Mouse (Mus musculus) lung, embryonic 14.5 days (tissue): Measurements from ENCODE around the gene Calr3. TPM values are rescaled to one million over a fixed set of nuclear protein-coding genes. Genes with fewer than 3 reads are reported as not detected.
A peak's percentile ranks its signal among the peaks of the same experiment; 100 is the strongest.

Experiments used
- ATAC-seq: fragments of 200-750 bp; cut with Nextera tagmentation; 2 replicates; pipeline ENCODE4 v1.8.0; 2017; ENCODE audit warnings: mild to moderate bottlenecking, moderate TSS enrichment, moderate library complexity; ENCODE audit not compliant: insufficient read depth
- DNase-seq: peaks from one replicate; pipeline ENCODE4 v3.0.0-alpha.2; 2015
- H3K27ac ChIP-seq: fragments of 300-500 bp; sonication (generic); 2 replicates; pipeline ENCODE4 v1.5.1; 2014; ENCODE audit warnings: low read depth, mild to moderate bottlenecking, moderate library complexity
- H3K27me3 ChIP-seq: fragments of 300-500 bp; sonication (generic); 2 replicates; pipeline ENCODE4 v1.6.1; 2014; ENCODE audit warnings: low read length, control low read depth; ENCODE audit not compliant: insufficient read depth
- H3K36me3 ChIP-seq: fragments of 300-500 bp; sonication (generic); 2 replicates; pipeline ENCODE4 v1.6.1; 2014; ENCODE audit warnings: control low read depth; ENCODE audit not compliant: insufficient read depth
- H3K4me1 ChIP-seq: fragments of 300-500 bp; sonication (generic); 2 replicates; pipeline ENCODE4 v1.6.1; 2014; ENCODE audit warnings: antibody characterized with exemption, control low read depth; ENCODE audit not compliant: insufficient read depth
- H3K4me2 ChIP-seq: fragments of 300-500 bp; sonication (generic); 2 replicates; pipeline ENCODE4 v1.6.1; 2014; ENCODE audit warnings: mild to moderate bottlenecking
- H3K4me3 ChIP-seq: fragments of 300-500 bp; sonication (generic); 2 replicates; pipeline ENCODE4 v1.5.1; 2014; ENCODE audit warnings: low read depth, low read length
- H3K9ac ChIP-seq: fragments of 300-500 bp; sonication (generic); 2 replicates; pipeline ENCODE4 v1.6.1; 2014
- H3K9me3 ChIP-seq: fragments of 300-500 bp; sonication (generic); 2 replicates; pipeline ENCODE4 v1.6.1; 2016; ENCODE audit warnings: low read depth, low read length, control low read depth
- CTCF ChIP-seq: IDR thresholded peaks from 2 replicates; pipeline ENCODE4 v1.5.1; 2016; ENCODE audit warnings: antibody characterized with exemption, low read depth
- WGBS: fragments of 180-500 bp; shearing (Covaris S2); extraction: QIAGEN DNeasy Blood & Tissue Kit; methylation state at CpG from one replicate; pipeline ENCODE4 v1.1.7; 2014; 5-methylcytosine and 5-hydroxymethylcytosine counted together
- polyA plus RNA-seq: library from polyadenylated mRNA; unstranded; fragments of >200 nt; fragmentation: Nextera tagmentation; extraction: Ambion mirVana; gene quantifications from 2 replicates; pipeline ENCODE4 v1.2.1, GENCODE M21; 2014

Calr3 gene
- polyA plus RNA-seq, 1 experiment from 2014 or later = 1.9 TPM

- Histone ChIP-seq H3K27me3 (no peaks in the 10 kb centered on the region), H3K36me3 (0 out of 2 replicates have a peak, but pooled peaks cover 3% of the 10 kb centered on the region), H3K27ac (no peak overlapping the region), H3K4me1 (peaks cover 7% of the 10 kb centered on the region), H3K9ac (no peak overlapping the region), H3K9me3 (no peaks in the 10 kb centered on the region), H3K4me3 (no peak overlapping the region), H3K4me2 (no peak overlapping the region)
- 91% methylated on average over 4 of the region's 4 CpGs for WGBS
- ATAC-seq (no peak), DNase-seq (no peak)
- no peak for TF ChIP-seq CTCF
Observed at GRCm38 (mm10) chr8:72418073-72418472, 25.6 kb downstream of the Calr3 start.

DNA sequence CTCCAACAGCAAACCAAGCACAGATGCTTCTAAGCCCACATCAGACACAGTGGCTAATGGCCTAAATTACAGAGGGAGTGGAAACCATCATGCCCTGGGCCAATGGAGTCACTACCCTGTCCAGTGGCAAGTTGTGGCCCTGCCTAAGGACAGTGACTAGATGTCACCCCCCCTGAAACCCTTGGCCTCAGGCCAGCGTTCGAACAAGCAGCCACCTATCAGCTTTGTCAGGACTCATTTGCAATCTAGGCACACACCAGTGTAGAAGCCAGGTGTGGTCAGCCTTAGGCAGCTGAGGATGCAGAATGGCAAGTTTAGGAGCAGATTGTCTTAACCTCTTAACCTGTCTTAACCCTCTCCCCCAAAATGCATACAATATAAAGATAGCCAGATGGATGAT is 28.4 kb downstream of the Calr3 start:
- TF ChIP-seq CTCF = no peak
- H3K36me3 ChIP-seq = peaks cover 12% of the 10 kb centered on the region
- H3K27ac ChIP-seq = no peak overlapping the region
- ATAC-seq (no peak), DNase-seq (no peak)
- H3K27me3 ChIP-seq = no peaks in the 10 kb centered on the region
- H3K4me2 ChIP-seq = no peak overlapping the region
- WGBS = 76% methylated on average over 2 of the region's 2 CpGs
- H3K4me1 ChIP-seq = peaks cover 6% of the 10 kb centered on the region
- H3K9me3 ChIP-seq = no peaks in the 10 kb centered on the region
- no peak overlapping the region for H3K9ac ChIP-seq
- no peak overlapping the region for H3K4me3 ChIP-seq

- WGBS = 86% methylated on average over 7 of the region's 7 CpGs
Observed at GRCm38 (mm10) chr8:72413839-72414238, 29.8 kb downstream of the Calr3 start.

DNA sequence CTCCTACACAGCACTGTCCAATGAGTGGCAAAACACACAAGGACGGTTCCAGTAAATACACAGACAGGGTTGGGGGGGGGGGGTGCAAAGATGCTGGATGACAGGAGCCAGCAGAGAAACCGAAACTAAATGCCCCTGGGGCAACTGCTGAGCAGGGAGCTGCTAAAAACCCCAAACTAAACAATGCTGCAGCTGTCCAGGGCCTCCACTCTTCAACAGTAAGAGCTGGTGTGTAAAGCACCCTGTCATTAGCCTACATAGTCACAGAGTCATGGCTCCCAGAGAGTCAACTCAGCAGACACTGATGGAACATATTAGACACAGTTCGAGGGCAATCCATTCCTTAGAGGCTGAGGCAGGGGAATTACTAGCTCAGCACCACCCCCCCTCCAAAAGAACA is 34.2 kb downstream of the Calr3 start:
- Histone ChIP-seq H3K4me1 (no peaks in the 10 kb centered on the region), H3K4me2 (no peak overlapping the region), H3K27me3 (no peaks in the 10 kb centered on the region), H3K4me3 (no peak overlapping the region), H3K27ac (no peak overlapping the region), H3K36me3 (peaks cover 8% of the 10 kb centered on the region), H3K9me3 (no peaks in the 10 kb centered on the region), H3K9ac (no peak overlapping the region)
- TF ChIP-seq CTCF = no peak
- ATAC-seq (no peak), DNase-seq (no peak)
- 76% methylated on average over 3 of the region's 3 CpGs for WGBS

More at GRCm38 (mm10) chr8:72413839-72414238, 29.8 kb downstream of the Calr3 start:
- ATAC-seq (peak; percentile 58), DNase-seq (no peak)
- Histone ChIP-seq H3K9me3 (no peaks in the 10 kb centered on the region), H3K9ac (no peak overlapping the region), H3K4me3 (no peak overlapping the region), H3K36me3 (peaks cover 10% of the 10 kb centered on the region), H3K4me1 (no peaks in the 10 kb centered on the region; the same call in 1 of the 2 replicates), H3K27ac (no peak overlapping the region), H3K27me3 (no peaks in the 10 kb centered on the region), H3K4me2 (no peak overlapping the region)
- no peak for TF ChIP-seq CTCF

DNA sequence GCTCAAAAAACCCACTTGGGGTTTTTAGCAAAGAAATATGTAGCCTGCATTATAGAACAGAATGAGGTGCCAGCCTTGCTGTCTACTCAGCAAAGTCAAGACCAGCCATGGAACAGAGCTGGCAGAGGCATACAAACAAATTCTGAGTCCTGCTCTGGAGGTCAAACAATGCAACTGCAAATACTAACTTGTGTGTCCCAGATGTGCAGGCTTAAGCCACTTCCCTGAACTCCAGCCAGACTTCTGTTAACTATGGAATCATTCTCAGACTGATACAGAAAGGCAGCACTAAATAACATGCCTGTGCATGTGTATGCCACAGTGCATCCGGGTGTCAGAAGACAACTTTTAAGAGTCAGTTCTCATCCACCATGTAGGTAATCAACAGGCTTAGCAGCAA is 35.8 kb downstream of the Calr3 start:
- no peak overlapping the region for H3K4me2 ChIP-seq
- 93% methylated on average over 1 of the region's 1 CpGs for WGBS

DNA sequence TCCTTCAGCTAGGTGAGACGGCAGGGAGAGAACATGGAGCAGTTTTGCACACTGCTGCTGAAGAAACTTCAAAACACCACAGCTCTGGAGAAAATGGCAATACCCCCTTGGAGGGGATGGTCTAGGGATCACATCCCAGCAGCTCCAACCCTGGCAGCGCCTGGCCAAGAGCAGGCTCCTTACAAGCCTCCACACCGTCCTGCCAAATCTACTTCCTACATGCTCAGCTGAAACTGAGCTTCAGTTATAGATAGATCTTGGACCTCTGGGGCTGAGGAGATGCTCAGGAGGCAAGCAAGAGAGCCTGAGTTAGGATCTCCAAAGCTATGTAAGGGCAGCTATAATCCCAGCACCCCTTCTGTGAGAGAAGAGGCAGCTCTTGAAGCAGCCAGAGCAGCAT is 40.7 kb downstream of the Calr3 start:
- no peak for TF ChIP-seq CTCF
- no peaks in the 10 kb centered on the region for H3K27me3 ChIP-seq
- H3K9me3 ChIP-seq = no peaks in the 10 kb centered on the region
- no peak overlapping the region for H3K27ac ChIP-seq
- H3K9ac ChIP-seq = no peak overlapping the region
- no peaks in the 10 kb centered on the region for H3K4me1 ChIP-seq
- ATAC-seq (no peak), DNase-seq (no peak)
- H3K4me2 ChIP-seq = no peak overlapping the region
- 93% methylated on average over 3 of the region's 3 CpGs for WGBS
- H3K4me3 ChIP-seq = no peak overlapping the region
- peaks cover 13% of the 10 kb centered on the region; the same call in 1 of the 2 replicates for H3K36me3 ChIP-seq

More for the DNA sequence above, 35.8 kb downstream of the Calr3 start:
- Histone ChIP-seq H3K9ac (no peak overlapping the region), H3K36me3 (peaks cover 8% of the 10 kb centered on the region), H3K27me3 (no peaks in the 10 kb centered on the region), H3K4me3 (no peak overlapping the region), H3K9me3 (no peaks in the 10 kb centered on the region), H3K27ac (no peak overlapping the region), H3K4me1 (no peaks in the 10 kb centered on the region)
- TF ChIP-seq CTCF = no peak
- ATAC-seq (no peak), DNase-seq (no peak)

DNA sequence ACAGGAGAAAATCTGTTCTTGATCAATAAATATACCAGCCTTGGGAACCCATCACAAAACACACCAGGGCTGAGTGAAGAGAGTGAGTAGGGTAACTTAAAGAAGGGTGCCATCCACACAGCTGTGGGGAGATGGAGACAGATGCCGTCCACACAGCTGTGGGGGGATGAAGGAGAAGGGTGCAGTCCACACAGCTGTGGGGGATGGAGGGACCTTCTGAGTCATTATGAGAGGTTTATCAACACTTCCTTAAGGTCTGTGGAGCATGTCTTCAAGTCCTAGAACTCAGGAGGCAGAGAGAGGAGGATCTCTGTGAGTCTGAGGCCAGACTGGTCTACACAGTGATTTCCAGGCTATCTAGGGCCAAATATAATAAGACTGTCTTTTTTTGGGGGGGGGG is 42.3 kb downstream of the Calr3 start:
- no peaks in the 10 kb centered on the region for H3K4me1 ChIP-seq
- H3K27me3 ChIP-seq = no peaks in the 10 kb centered on the region
- H3K4me3 ChIP-seq = no peak overlapping the region
- no peak overlapping the region for H3K4me2 ChIP-seq
- H3K27ac ChIP-seq = no peak overlapping the region
- no peaks in the 10 kb centered on the region for H3K9me3 ChIP-seq
- TF ChIP-seq CTCF = no peak
- no peak overlapping the region for H3K9ac ChIP-seq
- WGBS = 65% methylated on average over 1 of the region's 1 CpGs
- H3K36me3 ChIP-seq = peaks cover 28% of the 10 kb centered on the region; the same call in 1 of the 2 replicates
- DNase-seq (no peak), ATAC-seq (no peak)

DNA sequence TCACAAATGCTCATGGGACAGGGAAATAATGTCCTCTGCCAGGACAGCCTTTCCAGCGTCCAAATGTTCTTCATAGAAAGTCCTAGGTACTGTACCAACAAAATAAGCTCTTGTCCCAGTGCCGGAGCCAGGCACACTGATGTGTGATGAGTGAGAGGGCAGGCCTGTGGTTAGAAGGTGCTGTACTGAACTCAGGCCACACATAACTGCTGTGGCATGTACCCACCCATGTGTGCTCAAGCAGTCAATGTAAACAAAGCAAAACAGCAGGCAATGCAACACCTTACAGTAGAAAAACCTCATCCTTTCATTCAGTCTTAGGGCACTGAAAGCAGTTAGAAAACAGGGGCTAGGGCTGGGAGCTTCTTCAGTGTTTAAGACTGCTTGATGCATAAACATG is 57.9 kb downstream of the Calr3 start:
- no peak for DNase-seq
- Histone ChIP-seq H3K4me2 (no peak overlapping the region), H3K9me3 (no peaks in the 10 kb centered on the region), H3K9ac (no peak overlapping the region), H3K4me1 (no peaks in the 10 kb centered on the region), H3K4me3 (no peak overlapping the region), H3K36me3 (peaks cover 97% of the 10 kb centered on the region), H3K27me3 (no peaks in the 10 kb centered on the region), H3K27ac (no peak overlapping the region)
- TF ChIP-seq CTCF = no peak
- ATAC-seq = no peak
- whole genome bisulfite sequencing = 88% methylated on average over 2 of the region's 2 CpGs
